12 mouse cellular contexts compared by ENCODE assay signal in the genomic region with DNA sequence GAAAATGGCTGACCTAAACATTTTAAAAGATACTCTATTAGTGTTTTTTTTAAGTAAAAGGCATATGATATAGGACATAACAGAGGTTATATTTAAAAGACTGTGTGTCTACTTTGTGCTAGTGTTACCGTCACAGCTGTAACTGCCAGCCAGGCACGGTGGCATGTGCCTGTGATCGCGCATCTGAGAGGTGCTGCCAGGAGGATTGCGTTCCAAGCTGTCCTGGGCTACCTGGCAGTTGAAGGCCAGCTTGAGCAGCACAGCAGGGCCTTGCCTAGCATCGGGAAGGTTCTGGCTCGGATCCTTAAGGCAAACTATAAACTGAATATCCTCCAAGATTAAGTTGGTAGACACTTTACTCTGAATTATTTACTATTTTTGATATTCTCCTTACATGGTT.
DNase-seq lines count a peak whose midpoint lies in the region; TF ChIP-seq lines count a peak whose summit lies in the region.
"Had no signal": no experiment of that assay in that cellular context is flagged by ENCODE, and none has a peak within 500 bp of the region (broad histone marks: within the 10 kb centered on the region; RNA-seq: fewer than 3 reads in every experiment).

No protein-coding gene starts in this region.

- no peak overlapping the region for H3K27ac ChIP-seq in kidney, adult 2 months (ENCODE audit: insufficient read depth, low read depth, low read length)

- no peak overlapping the region for H3K4me3 ChIP-seq in kidney, adult 2 months (ENCODE audit: insufficient read depth, low read depth, low read length)

- intact Hi-C loops in gastrocnemius, postnatal 14 days (cut with DNase I; ENCODE audit: low total_unique reads) = no loop called here
- intact Hi-C loops in left cerebral cortex, postnatal 14 days (cut with DNase I) = no loop called here

- no peak for TF ChIP-seq POLR2A in kidney, adult 2 months (IDR thresholded peaks at IDR 0.05; ENCODE audit: low read depth, low read length)

- H3K36me3 ChIP-seq in kidney, adult 2 months (ENCODE audit: control insufficient read depth, insufficient read depth, low read length) = no peaks in the 10 kb centered on the region; the same call in none of the 2 replicates

- H3K4me1 ChIP-seq in kidney, adult 2 months (ENCODE audit: control insufficient read depth, insufficient read depth, low read length) = no peaks in the 10 kb centered on the region

- no peaks in the 10 kb centered on the region for H3K27me3 ChIP-seq in kidney, adult 2 months (replicated peaks; ENCODE audit: control insufficient read depth, insufficient read depth, low read length)
- H3K27me3 ChIP-seq: Patski had no signal

- WGBS in kidney, adult 2 months = 86% methylated on average over 7 of the region's 7 CpGs

- DNase-seq in gastrocnemius, postnatal 14 days = peak; percentile 11
- no peak for DNase-seq in gastrocnemius, adult 8-10 months (ENCODE audit: low spot score in 2 of 2)
- DNase-seq in 3134 (ENCODE audit: extremely low read depth, insufficient read length, low spot score) = peak; percentile 42
- peak; percentile 79 for DNase-seq in brain, adult 2 months (ENCODE audit: low read depth, low spot score)
- peak; percentile 68 to 80 for DNase-seq in cerebellum, postnatal 25 days
- no peak for DNase-seq in kidney, adult 2 months
- DNase-seq in embryo, embryonic 10.5 days (ENCODE audit: low spot score) = no peak
- DNase-seq in left cerebral cortex, postnatal 14 days (ENCODE audit: low spot score in 2 of 2) = no peak
- DNase-seq: kidney, postnatal 4 days; liver, postnatal 0 days; thymus, postnatal 36 days had no signal

- no peak for TF ChIP-seq CTCF in kidney, adult 2 months (conservative IDR thresholded peaks at IDR 0.05; ENCODE audit: insufficient read depth, insufficient read length, low read depth, low read length)

Comparison
In these comparisons a context has a peak if more than half of its experiments do, and no peak if none do; other contexts are left out.
1. DNase-seq: peak in gastrocnemius, postnatal 14 days (single experiment), 3134 (single experiment), brain, adult 2 months (single experiment) and cerebellum, postnatal 25 days (2 of 2); none in gastrocnemius, adult 8-10 months (0 of 2), kidney, adult 2 months (single experiment), embryo, embryonic 10.5 days (single experiment) and left cerebral cortex, postnatal 14 days (0 of 2).